Mouse (Mus musculus): ENCODE measurements at regions not wholly inside any gene's neighbourhood (a gene's known extent, or its start where the extent isn't known, plus 50 kb on each side); places are given as distances from the start of the nearest gene placed in this dataset.
"Not testable (repeated sequence)": the region's sequence is repeated elsewhere in the genome, so short reads cannot be mapped to it uniquely, and the experiment has no call there.

GRCm38 (mm10) chr8:71823655-71824622, 57.9 kb upstream of the Zfp709 start:
- H3K36me3 ChIP-seq (ENCODE audit: control insufficient read depth, insufficient read depth, low read length, poor library complexity, severe bottlenecking); H3K9me3 ChIP-seq (ENCODE audit: control insufficient read depth, insufficient read depth, low read depth, low read length); DNase-seq (ENCODE audit: low read depth, low spot score); H3K4me3 ChIP-seq (ENCODE audit: insufficient read depth in 1 of 2, low read depth in 1 of 2, low read length in 2 of 2, poor library complexity in 1 of 2, severe bottlenecking in 1 of 2); H3K27ac ChIP-seq (ENCODE audit: insufficient read depth, low read depth, low read length, poor library complexity, severe bottlenecking); H3K4me1 ChIP-seq (ENCODE audit: control insufficient read depth in 2 of 2, insufficient read depth in 2 of 2, low read length in 2 of 2, poor library complexity in 1 of 2); H3K9ac ChIP-seq (ENCODE audit: insufficient read depth, low read depth, low read length, poor library complexity, severe bottlenecking); in situ Hi-C loops (cut with MboI; ENCODE audit: low sequenced_read_pairs in 2 of 2, unreplicated experiment in 2 of 2): not testable (repeated sequence)

GRCm38 (mm10) chr8:71822749-71823148, 59.1 kb upstream of the Zfp709 start:
- H3K9ac ChIP-seq (ENCODE audit: insufficient read depth, low read depth, low read length, poor library complexity, severe bottlenecking); H3K9me3 ChIP-seq (ENCODE audit: control insufficient read depth, insufficient read depth, low read depth, low read length); H3K36me3 ChIP-seq (ENCODE audit: control insufficient read depth, insufficient read depth, low read length, poor library complexity, severe bottlenecking); DNase-seq (ENCODE audit: low read depth, low spot score); H3K27ac ChIP-seq (ENCODE audit: insufficient read depth, low read depth, low read length, poor library complexity, severe bottlenecking); H3K4me1 ChIP-seq (ENCODE audit: control insufficient read depth in 2 of 2, insufficient read depth in 2 of 2, low read length in 2 of 2, poor library complexity in 1 of 2); H3K4me3 ChIP-seq (ENCODE audit: insufficient read depth in 1 of 2, low read depth in 1 of 2, low read length in 2 of 2, poor library complexity in 1 of 2, severe bottlenecking in 1 of 2); in situ Hi-C loops (cut with MboI; ENCODE audit: low sequenced_read_pairs in 2 of 2, unreplicated experiment in 2 of 2): not testable (repeated sequence)

- H3K27ac ChIP-seq (ENCODE audit: insufficient read depth, low read depth, low read length, poor library complexity, severe bottlenecking); H3K9me3 ChIP-seq (ENCODE audit: control insufficient read depth, insufficient read depth, low read depth, low read length); in situ Hi-C loops (cut with MboI; ENCODE audit: low sequenced_read_pairs in 2 of 2, unreplicated experiment in 2 of 2); H3K4me1 ChIP-seq (ENCODE audit: control insufficient read depth in 2 of 2, insufficient read depth in 2 of 2, low read length in 2 of 2, poor library complexity in 1 of 2); H3K9ac ChIP-seq (ENCODE audit: insufficient read depth, low read depth, low read length, poor library complexity, severe bottlenecking); H3K4me3 ChIP-seq (ENCODE audit: insufficient read depth in 1 of 2, low read depth in 1 of 2, low read length in 2 of 2, poor library complexity in 1 of 2, severe bottlenecking in 1 of 2); H3K36me3 ChIP-seq (ENCODE audit: control insufficient read depth, insufficient read depth, low read length, poor library complexity, severe bottlenecking); DNase-seq (ENCODE audit: low read depth, low spot score): not testable (repeated sequence)
Measured at GRCm38 (mm10) chr8:71819936-71820335, 61.9 kb upstream of the Zfp709 start.

DNA sequence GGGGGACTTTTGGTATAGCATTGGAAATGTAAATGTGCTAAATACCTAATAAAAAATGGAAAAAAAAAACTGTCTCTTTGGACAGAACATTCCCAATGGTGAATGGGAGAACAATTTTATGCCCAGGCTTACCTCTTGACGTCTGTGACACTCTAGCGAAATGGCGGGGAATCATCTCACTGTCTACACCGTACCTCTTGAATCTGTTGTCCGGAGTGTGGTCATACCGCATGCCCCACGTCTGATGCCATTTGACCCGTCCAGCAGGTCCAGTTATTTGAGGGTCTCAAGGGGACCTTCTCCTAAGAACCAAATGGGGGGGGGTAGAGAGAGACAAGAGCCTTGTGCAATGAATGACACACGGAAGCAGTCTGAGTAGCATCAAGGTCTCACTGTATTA, 62.4 kb upstream of the Zfp709 start:
- DNase-seq (ENCODE audit: low read depth, low spot score); H3K4me1 ChIP-seq (ENCODE audit: control insufficient read depth in 2 of 2, insufficient read depth in 2 of 2, low read length in 2 of 2, poor library complexity in 1 of 2); H3K27ac ChIP-seq (ENCODE audit: insufficient read depth, low read depth, low read length, poor library complexity, severe bottlenecking); H3K9ac ChIP-seq (ENCODE audit: insufficient read depth, low read depth, low read length, poor library complexity, severe bottlenecking); H3K36me3 ChIP-seq (ENCODE audit: control insufficient read depth, insufficient read depth, low read length, poor library complexity, severe bottlenecking); H3K4me3 ChIP-seq (ENCODE audit: insufficient read depth in 1 of 2, low read depth in 1 of 2, low read length in 2 of 2, poor library complexity in 1 of 2, severe bottlenecking in 1 of 2); H3K9me3 ChIP-seq (ENCODE audit: control insufficient read depth, insufficient read depth, low read depth, low read length); in situ Hi-C loops (cut with MboI; ENCODE audit: low sequenced_read_pairs in 2 of 2, unreplicated experiment in 2 of 2): not testable (repeated sequence)

GRCm38 (mm10) chr8:71816272-71817034, 65.4 kb upstream of the Zfp709 start:
- in situ Hi-C loops (cut with MboI; ENCODE audit: low sequenced_read_pairs in 2 of 2, unreplicated experiment in 2 of 2); DNase-seq (ENCODE audit: low read depth, low spot score); H3K36me3 ChIP-seq (ENCODE audit: control insufficient read depth, insufficient read depth, low read length, poor library complexity, severe bottlenecking); H3K27ac ChIP-seq (ENCODE audit: insufficient read depth, low read depth, low read length, poor library complexity, severe bottlenecking); H3K4me3 ChIP-seq (ENCODE audit: insufficient read depth in 1 of 2, low read depth in 1 of 2, low read length in 2 of 2, poor library complexity in 1 of 2, severe bottlenecking in 1 of 2); H3K9me3 ChIP-seq (ENCODE audit: control insufficient read depth, insufficient read depth, low read depth, low read length); H3K4me1 ChIP-seq (ENCODE audit: control insufficient read depth in 2 of 2, insufficient read depth in 2 of 2, low read length in 2 of 2, poor library complexity in 1 of 2); H3K9ac ChIP-seq (ENCODE audit: insufficient read depth, low read depth, low read length, poor library complexity, severe bottlenecking): not testable (repeated sequence)

- H3K9ac ChIP-seq (ENCODE audit: insufficient read depth, low read depth, low read length, poor library complexity, severe bottlenecking); H3K36me3 ChIP-seq (ENCODE audit: control insufficient read depth, insufficient read depth, low read length, poor library complexity, severe bottlenecking); H3K9me3 ChIP-seq (ENCODE audit: control insufficient read depth, insufficient read depth, low read depth, low read length); H3K4me1 ChIP-seq (ENCODE audit: control insufficient read depth in 2 of 2, insufficient read depth in 2 of 2, low read length in 2 of 2, poor library complexity in 1 of 2); in situ Hi-C loops (cut with MboI; ENCODE audit: low sequenced_read_pairs in 2 of 2, unreplicated experiment in 2 of 2); H3K4me3 ChIP-seq (ENCODE audit: insufficient read depth in 1 of 2, low read depth in 1 of 2, low read length in 2 of 2, poor library complexity in 1 of 2, severe bottlenecking in 1 of 2); DNase-seq (ENCODE audit: low read depth, low spot score); H3K27ac ChIP-seq (ENCODE audit: insufficient read depth, low read depth, low read length, poor library complexity, severe bottlenecking): not testable (repeated sequence)
Measured at GRCm38 (mm10) chr8:71815813-71816212, 66.0 kb upstream of the Zfp709 start.

GRCm38 (mm10) chr8:71814740-71815514, 66.9 kb upstream of the Zfp709 start:
- H3K4me3 ChIP-seq (ENCODE audit: insufficient read depth in 1 of 2, low read depth in 1 of 2, low read length in 2 of 2, poor library complexity in 1 of 2, severe bottlenecking in 1 of 2); H3K36me3 ChIP-seq (ENCODE audit: control insufficient read depth, insufficient read depth, low read length, poor library complexity, severe bottlenecking); DNase-seq (ENCODE audit: low read depth, low spot score); H3K9ac ChIP-seq (ENCODE audit: insufficient read depth, low read depth, low read length, poor library complexity, severe bottlenecking); H3K9me3 ChIP-seq (ENCODE audit: control insufficient read depth, insufficient read depth, low read depth, low read length); H3K4me1 ChIP-seq (ENCODE audit: control insufficient read depth in 2 of 2, insufficient read depth in 2 of 2, low read length in 2 of 2, poor library complexity in 1 of 2); H3K27ac ChIP-seq (ENCODE audit: insufficient read depth, low read depth, low read length, poor library complexity, severe bottlenecking); in situ Hi-C loops (cut with MboI; ENCODE audit: low sequenced_read_pairs in 2 of 2, unreplicated experiment in 2 of 2): not testable (repeated sequence)

GRCm38 (mm10) chr8:71813889-71814288, 67.9 kb upstream of the Zfp709 start:
- H3K27ac ChIP-seq (ENCODE audit: insufficient read depth, low read depth, low read length, poor library complexity, severe bottlenecking); in situ Hi-C loops (cut with MboI; ENCODE audit: low sequenced_read_pairs in 2 of 2, unreplicated experiment in 2 of 2); H3K36me3 ChIP-seq (ENCODE audit: control insufficient read depth, insufficient read depth, low read length, poor library complexity, severe bottlenecking); H3K4me1 ChIP-seq (ENCODE audit: control insufficient read depth in 2 of 2, insufficient read depth in 2 of 2, low read length in 2 of 2, poor library complexity in 1 of 2); H3K4me3 ChIP-seq (ENCODE audit: insufficient read depth in 1 of 2, low read depth in 1 of 2, low read length in 2 of 2, poor library complexity in 1 of 2, severe bottlenecking in 1 of 2); H3K9me3 ChIP-seq (ENCODE audit: control insufficient read depth, insufficient read depth, low read depth, low read length); DNase-seq (ENCODE audit: low read depth, low spot score); H3K9ac ChIP-seq (ENCODE audit: insufficient read depth, low read depth, low read length, poor library complexity, severe bottlenecking): not testable (repeated sequence)
